Mouse (Mus musculus): ENCODE results near the gene Gm21958.
A peak's percentile ranks its signal among the peaks of the same experiment; 100 is the strongest.

The Gm21958 gene

DNA sequence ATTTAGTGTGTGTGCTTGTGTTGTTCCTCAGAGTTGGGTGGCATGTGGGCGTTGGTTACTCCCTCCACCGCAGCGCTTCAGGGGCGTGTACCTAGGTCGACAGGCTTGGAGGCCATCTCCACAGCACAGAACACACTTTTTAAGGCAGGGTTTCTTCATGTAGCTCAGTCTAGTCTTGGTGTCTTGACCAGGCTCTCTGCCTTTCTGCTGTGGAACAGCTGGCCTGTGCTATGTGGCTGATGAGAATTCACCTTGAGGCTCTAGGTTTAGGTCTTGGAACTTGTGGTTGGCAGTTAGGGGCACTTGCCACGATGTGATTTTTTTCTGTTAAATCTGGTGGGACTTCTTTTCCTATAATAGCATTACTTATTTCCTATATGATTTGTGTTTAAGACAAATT, at the start of gene Gm21958:
TSS of gene Gm21958 (minus strand) at position 101 of the 400 bp plus-strand sequence.
- no peak for DNase-seq

DNA sequence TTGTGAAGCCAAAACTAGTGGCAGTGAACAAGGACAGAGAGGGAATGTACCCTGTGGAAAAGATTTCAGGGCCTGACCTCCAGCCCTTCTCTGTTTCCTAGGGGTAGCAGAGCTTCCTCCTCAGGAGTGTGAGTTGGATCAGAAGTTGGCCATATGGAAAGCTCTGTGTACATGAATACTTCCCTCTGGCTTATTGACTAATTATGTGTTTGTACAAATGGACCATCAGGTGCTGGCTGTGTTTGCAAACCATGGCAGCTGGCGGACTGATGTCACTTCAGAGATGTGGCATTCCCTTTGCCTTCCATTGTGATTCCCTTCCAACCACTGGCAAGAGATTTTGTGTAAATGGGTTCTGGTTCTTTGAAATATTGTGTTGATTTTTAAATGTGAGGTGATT, 47.1 kb upstream of the Gm21958 start:
- DNase-seq: no peak

DNA sequence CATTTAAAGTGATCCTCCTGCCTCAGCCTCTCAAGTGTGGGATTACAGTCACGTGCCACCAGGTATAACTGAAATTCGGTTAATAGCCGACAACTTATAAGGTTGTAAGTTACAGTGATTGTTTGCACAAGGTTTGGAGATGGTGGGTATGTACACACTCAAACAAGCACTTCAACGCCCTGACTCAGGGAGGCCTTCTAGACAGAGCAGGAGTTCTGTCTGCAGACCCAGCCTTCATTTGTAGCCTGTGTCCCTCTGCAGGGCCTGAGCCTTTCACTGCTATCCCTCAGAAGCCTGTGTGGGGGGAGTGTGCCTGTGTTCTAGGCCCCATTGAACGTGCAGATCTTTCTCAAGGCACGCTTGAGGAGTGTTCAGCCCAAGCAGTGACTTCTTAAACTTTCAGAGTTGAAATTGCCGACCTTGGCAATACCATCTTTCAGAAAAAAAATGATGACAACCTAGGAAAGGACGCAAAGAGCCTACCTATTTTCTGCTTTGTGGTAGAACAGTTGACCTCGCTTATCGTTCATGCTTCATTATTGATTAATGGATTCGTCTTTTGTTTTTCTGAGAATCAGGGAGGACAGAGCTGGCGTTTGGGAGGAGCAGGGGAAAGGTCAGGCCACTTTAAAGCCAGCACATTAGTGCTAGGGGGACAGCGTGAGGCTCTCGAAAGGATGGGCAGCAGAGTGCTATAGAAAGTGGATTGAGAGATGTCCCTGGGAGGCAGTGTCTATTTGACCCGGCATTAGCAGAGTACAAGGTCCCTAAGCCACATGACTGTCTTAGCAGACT, 46.4 kb upstream of the Gm21958 start:
- no peak for DNase-seq

DNA sequence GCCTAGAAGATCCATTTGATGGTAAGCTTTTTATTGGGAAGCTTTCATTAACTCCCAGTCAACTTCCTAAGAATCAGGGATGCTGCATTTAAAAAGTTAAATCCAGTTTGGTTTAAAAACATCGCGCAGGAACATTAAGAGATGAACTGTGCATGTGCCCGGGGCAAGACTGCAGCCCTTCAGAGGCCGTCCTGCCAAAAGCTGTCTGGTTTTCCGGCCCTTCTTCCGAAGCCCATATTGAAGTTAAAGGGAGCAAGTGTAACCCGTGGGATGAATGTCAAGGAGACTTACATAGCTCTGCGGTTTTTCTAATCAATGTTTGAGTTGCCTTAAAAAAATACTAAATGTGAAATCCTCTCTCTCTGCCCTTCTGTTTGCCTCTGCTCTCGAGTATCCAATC, 45.1 kb upstream of the Gm21958 start:
- DNase-seq: no peak

DNA sequence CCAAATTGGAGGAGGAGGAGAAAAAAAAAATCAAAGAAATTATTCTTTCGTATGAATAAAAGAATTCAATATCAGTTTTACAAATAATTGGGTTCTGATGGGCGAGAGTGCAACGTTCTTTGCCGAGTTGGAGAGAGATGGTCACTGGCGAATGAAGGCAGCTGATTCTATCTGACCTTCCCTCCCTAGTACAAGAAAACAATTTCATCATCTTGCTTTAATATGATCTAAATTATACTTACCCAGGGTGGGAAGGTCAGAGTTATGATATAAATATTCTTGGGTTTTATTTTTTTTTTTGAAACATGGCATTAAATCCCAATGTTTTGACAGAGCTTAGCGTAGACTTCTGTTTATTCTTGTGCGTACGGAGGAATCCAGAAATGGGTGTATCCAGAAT, 43.3 kb upstream of the Gm21958 start:
- no peak for DNase-seq

DNA sequence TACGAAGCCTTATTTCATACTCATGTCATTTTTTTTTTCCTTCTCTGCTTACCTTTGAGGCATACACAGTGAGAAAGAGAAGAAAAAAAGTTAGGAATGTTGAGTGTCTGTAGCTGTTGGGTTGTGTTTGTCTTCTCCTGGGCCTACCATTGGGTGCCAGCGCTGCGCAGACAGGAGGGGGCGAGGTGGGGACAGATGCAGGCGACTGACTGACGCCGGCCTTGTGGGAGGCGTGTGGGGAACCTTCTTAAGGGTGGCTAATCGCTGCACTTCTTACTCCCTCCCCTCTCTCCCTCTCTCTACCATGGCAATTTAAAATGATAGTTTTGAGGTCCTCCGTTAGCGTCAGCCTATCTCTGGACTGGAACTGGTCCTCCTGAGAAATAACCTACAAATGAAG, 41.9 kb upstream of the Gm21958 start:
- peak; percentile 12 for DNase-seq

DNA sequence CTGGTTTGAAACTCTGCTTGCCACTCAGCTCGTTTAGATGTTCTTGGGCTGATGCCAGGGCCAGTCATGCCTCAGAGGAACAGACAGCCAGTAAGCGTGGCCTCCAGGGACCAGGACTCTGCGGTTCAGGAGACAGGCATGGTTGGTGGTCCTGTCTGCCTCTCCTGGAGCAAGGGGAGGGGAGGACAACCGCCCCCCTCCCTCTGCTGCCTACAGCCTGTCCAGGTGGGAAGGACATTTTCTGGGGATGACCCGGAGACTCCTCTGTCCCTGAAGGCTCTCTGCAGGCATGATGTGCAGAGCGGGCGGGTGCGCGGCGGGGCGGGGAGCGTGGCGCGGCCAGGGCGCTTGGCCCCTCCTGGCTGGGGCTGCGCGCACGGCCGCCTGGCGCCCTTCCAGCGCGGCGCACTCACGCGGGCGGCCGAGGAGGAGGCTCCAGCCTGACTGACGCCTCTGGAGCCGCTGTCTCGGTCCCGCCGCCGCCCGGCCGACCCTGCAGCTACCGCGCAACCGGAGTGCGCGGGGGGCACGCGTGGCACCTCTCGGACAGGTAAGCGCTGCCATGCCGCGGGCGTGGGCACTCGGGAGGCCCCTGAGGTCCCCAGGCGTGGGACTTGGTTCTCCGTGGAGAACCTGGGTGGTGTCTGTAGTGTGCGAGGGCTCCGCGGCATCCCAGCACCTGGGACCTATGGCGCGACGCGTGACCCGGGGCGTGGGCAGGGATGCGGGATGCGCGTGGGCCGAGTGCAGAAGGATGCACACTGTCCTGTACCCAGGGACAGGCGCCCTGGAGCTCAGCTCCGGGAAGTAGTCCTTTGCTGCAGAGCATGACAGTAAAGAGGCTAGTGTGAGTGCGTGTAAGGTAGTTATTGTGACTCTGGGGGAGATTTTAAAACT, 41.2 kb upstream of the Gm21958 start, which contains the start of gene Smad9:
TSS of gene Smad9 (plus strand) at position 438 of the 897 bp plus-strand sequence.
- peak; percentile 30 for DNase-seq

DNA sequence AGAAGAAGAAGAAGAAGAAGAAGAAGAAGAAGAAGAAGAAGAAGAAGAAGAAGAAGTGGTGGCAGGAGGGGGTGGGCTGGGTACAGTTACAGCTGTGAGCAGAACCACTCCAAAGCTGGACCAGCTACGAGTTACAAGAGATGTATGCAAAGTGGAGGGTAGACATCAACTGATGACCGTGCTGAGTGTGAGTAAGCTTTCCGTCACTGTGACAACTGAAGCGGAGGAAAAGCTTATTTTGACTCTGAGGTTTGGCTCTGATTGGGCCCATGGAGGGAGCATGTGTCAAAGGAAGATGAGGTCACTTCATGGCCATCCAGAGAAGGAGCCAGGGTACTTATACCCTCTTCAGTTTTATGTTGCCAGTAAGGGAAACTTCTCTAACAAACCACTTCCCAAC, 39.3 kb upstream of the Gm21958 start:
- no peak for DNase-seq

DNA sequence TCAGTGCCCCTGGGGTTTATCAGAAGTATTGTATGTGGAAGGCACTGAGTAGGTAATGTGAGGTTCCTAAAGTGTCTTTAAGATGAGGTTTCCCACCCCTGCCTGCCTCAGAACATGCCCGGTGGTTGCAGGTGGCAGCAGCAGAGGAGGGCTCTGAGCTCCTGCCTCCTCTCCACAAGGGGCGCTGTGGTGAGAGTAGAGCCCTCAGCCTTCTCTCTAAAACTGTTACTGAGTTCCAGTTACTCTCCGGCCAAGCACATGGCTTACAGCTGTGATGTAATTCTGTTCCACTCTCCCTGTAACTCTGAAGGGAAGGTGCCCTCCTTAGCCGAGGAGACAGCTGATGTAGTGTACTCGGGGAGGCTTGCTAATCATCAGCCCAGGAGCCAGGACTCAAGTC, 31.6 kb upstream of the Gm21958 start:
- DNase-seq: no peak

DNA sequence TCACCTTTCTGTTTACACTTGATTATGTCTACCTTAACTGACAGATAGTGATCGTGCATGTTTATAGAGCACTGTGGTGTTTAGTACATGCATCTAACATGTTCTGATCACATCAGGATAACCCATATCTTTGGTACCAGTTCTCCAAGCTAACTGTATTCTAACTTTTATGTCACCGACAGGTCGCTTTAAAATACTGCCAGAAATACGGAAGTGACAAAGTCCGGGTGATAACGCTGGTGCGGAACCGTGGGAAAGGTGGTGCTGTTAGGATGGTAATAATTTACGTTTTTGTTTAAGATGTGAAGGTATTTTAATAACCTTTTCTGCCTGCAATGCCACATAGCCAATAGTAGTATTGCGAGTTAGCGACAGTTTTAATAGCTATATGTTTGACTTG, 27.8 kb upstream of the Gm21958 start:
- no peak for DNase-seq

DNA sequence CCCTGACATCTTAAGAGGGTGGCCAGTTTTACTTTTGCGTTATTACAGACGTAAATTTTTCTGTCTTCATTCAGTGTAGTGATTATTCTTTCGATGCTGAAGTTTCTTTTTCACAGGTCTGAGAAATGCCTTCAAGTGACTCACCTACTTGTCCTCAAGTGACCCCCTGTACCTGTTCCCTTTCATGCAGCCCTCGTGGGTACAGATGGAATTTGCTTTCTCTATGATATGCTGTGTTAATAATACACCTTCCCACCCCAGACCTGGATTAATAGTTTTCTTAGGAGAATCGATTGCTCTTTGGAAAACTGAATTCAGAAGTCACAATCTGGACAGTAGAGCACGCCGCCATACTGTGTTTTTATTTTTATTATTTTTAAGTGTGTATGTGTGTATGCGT, 23.2 kb upstream of the Gm21958 start:
- DNase-seq: no peak

DNA sequence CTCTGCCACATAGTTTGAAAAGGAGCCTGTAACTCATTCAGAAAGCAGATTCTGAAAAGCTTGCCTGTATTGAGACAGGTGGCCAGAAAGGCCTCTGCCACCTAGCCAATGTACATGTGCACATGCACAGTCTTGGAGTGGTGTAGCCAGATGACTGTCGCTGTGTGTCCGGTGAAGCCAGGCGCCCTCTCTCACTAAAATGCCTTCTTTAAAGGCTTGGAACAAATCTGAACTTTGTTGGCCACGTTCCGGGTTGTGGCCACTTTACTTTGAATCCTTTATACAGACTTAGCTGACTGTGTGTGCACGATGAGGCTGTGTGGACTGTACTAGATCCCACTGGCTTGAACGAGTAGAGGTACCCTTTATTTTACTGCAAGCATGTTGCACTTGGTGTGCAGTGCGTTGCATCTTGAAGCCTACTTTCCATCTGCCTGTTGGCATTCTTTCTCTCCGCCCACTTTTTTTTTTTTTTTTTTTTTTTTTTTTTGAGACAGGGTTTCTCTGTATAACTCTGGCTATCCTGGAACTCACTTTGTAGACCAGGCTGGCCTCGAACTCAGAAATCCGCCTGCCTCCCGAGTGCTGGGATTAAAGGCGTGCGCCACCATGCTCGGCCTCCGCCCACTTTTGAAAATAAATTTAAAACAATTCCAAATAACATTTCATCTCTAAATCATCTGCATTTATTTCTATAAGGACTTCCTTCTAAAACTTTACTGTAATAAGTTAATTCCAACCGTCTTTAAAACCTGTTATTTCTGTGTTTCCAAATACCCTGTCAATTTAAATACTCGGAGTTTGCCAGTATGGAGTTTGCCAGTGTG, 22.2 kb upstream of the Gm21958 start:
- DNase-seq: peak; percentile 14

DNA sequence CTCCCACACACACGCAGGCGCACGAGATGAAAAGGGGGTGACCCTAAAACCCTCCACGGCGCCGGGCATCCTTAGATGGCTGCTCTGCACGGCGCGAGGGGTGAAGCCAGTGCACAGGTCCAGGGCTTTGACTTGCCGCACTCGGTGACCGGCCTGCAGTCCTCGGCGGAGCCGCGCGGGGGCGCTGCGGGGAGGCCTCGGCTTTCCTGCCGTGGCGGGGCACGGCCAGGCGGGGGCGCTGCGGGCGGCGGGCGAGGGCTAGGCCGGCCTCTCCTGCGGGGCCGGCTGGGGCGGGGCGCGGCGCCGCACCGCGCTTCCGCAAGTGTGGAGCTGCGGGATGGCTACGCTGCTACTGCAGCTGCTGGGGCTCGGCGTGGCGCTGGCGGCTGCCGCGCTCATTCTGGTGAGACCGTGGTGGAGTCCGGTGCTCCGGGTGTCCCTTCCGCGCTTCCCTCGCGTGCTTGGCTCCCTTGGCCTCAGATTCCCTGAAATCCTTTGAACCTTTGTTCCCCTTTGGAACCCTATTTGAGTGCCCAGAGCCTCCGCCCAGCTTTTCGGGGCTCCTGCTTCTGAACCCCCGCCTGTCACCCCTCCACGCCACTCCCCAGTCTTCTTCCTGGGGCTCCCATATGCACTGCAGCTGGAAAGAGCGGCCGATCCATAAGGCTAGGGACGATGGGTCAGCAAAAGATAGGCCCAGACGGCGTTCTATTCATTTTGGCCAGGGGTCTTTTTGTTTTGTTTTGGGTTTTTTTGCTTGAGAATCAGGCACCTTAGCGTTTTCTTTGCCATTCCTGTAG, 21.3 kb upstream of the Gm21958 start, which contains the start of the genes Exosc8 and Alg5:
TSS of gene Exosc8 (minus strand) at position 147 of the 800 bp plus-strand sequence.
TSS of gene Alg5 (plus strand) at position 293 of the 800 bp plus-strand sequence.
- DNase-seq: peak; percentile 88

DNA sequence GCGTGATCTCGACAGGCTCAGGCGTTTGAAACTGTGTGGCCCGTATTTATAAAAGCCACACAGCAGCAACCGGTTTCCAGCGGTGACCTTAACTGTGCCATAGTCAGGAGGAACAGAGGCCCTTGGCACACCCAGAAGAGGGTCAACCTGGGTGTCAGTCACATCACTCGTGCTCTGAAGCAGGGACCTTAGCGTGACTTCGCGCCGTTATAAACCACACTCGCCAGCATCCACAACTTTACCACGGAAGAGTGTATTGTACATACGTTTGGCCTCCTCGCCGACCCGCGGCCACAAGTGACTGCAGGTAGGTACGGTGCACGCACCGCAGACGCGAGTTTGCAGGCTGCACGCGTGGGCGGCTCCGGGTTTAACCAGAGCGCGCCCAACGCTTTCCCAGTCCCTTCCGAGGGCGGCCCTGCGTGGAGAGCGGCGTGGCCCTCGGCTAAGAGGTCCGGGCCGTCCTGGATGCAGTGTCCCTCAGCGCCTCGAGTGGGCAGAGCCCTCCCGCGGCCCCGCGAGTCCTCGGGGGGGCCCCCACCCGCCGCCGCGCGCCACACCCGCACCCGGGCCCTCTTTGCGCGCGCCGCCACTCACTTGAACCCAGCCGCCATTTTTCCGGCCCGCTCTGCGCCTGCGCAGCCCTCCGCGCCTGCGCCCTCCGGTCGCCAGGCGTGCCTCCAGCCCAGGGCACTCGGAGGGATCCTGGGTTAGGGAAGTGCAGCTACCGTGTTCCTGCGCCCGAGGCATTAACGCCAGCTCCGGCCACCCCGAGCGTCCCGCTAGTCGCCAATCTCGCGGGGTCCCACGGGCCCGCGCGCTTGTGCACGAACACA, 20.5 kb upstream of the Gm21958 start:
- peak; percentile 93 for DNase-seq

DNA sequence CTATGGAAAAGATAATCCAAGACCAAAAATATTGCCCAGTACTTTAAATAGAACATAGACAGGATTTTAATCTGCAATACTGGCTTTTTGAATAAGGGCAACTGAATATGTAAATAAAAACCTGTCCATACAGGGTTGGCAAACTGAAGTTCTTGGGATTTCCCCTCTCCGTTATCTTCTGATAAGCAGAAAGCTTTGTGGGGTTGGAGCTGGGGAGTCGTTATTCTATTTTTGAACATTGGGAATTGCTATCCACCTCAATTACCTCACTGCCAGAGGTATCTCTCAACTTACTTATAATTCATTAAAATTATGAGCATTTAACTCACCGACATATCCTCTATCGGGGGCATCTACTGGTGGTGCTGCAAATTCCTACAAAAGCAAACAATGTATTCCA, 18.2 kb upstream of the Gm21958 start:
- no peak for DNase-seq

DNA sequence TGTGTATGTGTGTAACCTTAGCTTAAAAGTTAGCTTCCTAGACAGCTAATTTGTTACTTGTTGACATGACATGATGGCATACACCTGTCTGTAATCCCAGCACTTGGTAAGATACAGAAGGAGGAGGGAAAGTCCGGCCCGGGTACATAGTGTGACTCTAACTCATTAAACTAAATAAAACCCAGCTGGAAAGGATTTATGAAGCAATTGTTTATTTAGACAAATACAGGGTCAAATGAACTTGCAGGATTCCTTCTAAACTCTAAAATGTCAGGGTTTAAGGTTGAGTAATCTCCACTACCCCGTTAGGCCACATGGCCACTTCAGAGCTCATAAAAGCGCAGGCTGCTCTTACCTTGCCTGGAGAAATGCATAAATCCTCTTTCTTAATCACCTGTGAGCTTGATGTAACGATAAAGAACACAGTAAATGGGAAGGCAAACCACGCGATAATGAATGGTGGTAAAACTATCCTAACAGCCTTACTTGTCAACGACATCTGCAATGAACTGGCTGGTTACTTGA, 17.5 kb upstream of the Gm21958 start:
- DNase-seq: no peak

DNA sequence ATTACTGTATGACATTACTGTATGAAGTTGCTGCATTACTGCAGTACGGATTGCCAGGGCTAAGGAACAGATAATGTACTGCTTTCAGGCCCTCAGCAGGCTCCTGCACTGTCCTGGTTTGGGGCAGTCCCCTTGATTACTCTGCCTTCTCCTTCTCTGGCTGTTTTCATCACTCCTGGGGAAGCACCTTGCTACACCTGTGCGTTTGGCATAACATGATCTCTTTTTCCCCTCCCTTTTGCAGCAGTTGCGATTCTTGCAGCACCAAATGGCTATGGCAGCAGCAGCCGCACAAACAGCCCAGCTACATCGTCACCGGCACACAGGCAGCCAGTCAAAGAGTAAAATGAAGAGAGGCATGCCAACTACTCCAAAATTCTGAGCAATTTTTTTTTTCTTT, 13.9 kb upstream of the Gm21958 start:
- no peak for DNase-seq

DNA sequence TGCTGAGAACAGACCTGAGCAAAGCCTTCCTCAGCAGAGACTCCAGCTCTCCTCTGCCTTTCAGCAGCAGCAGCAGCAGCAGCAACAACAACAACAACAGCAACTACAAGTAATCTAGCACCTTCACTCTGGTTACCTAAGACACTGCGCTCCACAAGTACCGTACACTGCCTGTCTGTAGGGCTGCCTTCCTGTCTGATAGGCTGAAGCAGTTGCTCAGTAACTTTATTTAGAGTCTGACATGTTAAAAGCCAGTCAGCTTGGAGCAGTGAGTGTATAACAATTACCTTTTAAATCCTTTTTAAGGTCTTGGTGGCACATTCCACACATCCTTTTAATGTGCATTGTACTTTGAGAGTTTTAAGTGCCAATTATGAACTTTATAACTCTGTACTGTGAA, 13.4 kb upstream of the Gm21958 start:
- no peak for DNase-seq

DNA sequence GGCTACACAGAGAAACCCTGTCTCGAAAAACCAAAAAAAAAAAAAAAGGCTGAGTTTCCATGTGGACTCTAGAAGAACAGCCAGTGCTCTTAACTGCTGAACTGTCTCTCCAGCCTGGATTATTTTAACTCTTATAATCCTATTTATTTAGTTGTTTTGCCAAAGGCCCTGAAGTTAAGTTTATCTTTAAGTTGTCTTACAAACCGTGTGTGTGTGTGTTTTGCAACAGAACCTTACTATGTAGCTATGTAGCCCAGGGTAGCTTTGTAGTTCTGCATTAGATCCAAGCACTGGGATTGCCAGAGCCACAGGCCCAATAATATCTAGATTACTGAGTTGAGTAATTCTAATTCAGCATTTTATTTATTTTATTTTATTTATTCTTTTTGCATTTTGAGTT, 11.2 kb upstream of the Gm21958 start:
- DNase-seq: no peak

DNA sequence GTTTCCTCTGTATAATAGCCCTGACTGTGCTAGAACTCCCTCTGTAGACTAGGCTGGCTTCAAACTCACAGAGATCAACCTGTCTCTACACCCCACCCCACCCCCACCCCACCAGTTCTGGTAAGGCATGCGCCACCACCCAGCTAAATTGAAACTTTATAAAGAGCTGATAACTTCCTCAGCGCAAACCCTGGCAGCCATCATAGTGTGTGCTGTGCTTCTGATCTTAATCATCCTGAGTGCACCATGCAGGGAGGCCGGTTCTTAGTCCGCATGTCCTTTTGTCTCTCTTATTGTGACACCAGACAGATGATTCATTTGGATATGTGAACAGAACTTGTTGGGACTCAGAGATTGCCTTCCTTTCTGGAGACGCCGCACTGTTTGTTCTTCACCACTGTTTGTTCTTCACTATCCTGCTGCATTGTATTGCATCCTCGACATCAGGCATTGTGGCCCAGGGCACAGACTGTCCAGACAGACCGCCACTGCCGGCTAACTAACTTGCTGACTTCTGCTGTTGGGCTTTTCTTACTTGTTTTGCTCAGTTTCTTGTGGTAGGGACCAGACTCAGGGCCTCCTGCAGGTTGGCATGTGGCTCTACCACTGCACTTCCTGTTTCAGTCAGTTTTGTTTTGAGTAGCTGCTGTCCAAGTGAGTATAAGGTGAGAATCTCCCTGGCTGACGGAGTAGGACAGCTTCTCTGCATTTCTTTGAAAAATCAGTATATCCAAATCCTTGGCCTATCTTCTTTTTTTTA, 9.8 kb upstream of the Gm21958 start:
- DNase-seq: no peak

Measured in liver (tissue).